Mouse (Mus musculus) Patski (cell line): ENCODE data around the gene Ttc12. TPM values are rescaled to one million over a fixed set of nuclear protein-coding genes. Genes with fewer than 3 reads are reported as not detected.

Experiments
- ATAC-seq: fragments of 100-300 bp; one replicate; pipeline ENCODE4 v1.8.0; 2021
- CTCF ChIA-PET: fragments of 350-600 bp; sonication (Branson Sonifier 250); formaldehyde crosslinking; loops from one replicate; lab custom pipeline; 2022; ENCODE audit warnings: inconsistent platforms; lab: Charles Lee
- POLR2A ChIA-PET: fragments of 350-600 bp; sonication (Branson Sonifier 250); formaldehyde crosslinking; loops from one replicate; lab custom pipeline; 2022; ENCODE audit warnings: antibody characterized with exemption, inconsistent platforms; lab: Charles Lee
- DNase-seq: peaks from one replicate; pipeline ENCODE4 v3.0.0-alpha.2; 2011; ENCODE audit warnings: low read depth, low spot score
- H3K27me3 ChIP-seq: fragments of 371-371 bp; one replicate; pipeline ENCODE4 v1.5.1; 2021
- CTCF ChIP-seq: fragments of 100-300 bp; IDR thresholded peaks from one replicate; pipeline ENCODE4 v1.5.1; 2021
- in situ Hi-C: fragments of 300-500 bp; cut with MboI; formaldehyde crosslinking; loops from 3 replicates; pipeline ENCODE4 v1.11.1; 2018; ENCODE audit warnings: low pct_unique_long_range_greater_than_20kb, mixed read lengths
- polyA plus RNA-seq: library from polyadenylated mRNA; unstranded; gene quantifications from one replicate; pipeline ENCODE4 v1.2.3, GENCODE M21; 2021

The Ttc12 gene
- polyA plus RNA-seq, 1 experiment from 2014 or later, result 6.8 TPM

DNA sequence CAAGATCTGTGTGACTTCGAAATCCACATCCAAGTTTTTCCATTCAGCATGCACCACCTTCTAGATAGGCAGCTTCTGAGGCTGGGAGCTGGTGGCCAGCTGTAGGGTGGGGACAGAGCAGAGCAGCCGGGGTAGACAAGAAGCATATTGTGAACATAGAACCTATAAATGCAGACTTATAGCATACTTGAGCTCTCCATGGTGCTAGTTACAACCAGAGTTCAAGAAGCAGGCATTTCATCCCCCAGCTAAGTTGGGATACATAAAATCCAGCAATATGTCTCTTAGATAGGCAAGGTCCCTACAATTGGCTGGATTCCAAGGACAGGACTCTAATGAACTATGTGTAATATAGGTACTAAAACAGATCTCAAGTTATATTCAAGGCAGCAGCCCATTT, 82.3 kb downstream of the Ttc12 start:
- H3K27me3 ChIP-seq, result peaks cover 37% of the 10 kb centered on the region
- ChIA-PET POLR2A (no interaction called here), CTCF (no interaction called here)
- ATAC-seq, result no peak
- no peak for DNase-seq
- no peak for TF ChIP-seq CTCF
- in situ Hi-C loops, result no loop called here

- in situ Hi-C loops, result no loop called here
- peaks cover 45% of the 10 kb centered on the region for H3K27me3 ChIP-seq
- POLR2A ChIA-PET, result no interaction called here
- no peak for DNase-seq
- ATAC-seq, result no peak
- CTCF ChIA-PET, result no interaction called here
- no peak for TF ChIP-seq CTCF
Observed at GRCm38 (mm10) chr9:49396006-49396405, 90.0 kb downstream of the Ttc12 start.

- in situ Hi-C loops, result no loop called here
- H3K27me3 ChIP-seq, result peaks cover 33% of the 10 kb centered on the region
- ChIA-PET CTCF (no interaction called here), POLR2A (no interaction called here)
- ATAC-seq (no peak), DNase-seq (no peak)
- no peak for TF ChIP-seq CTCF
Observed at GRCm38 (mm10) chr9:49392242-49392641, 93.8 kb downstream of the Ttc12 start.

Other genes starting within 250 kb of the Ttc12 start
- not detected for gene Gm4894, start 235.7 kb downstream of the Ttc12 start, polyA plus RNA-seq
- not detected for gene Drd2, start 145.6 kb downstream of the Ttc12 start, polyA plus RNA-seq
- 0.04 TPM for gene Ankk1, start 59.2 kb downstream of the Ttc12 start, polyA plus RNA-seq